Mouse (Mus musculus) kidney, adult 10 weeks (tissue): ENCODE data around the gene Txnrd3. TPM values are rescaled to one million over a fixed set of nuclear protein-coding genes. Genes with fewer than 3 reads are reported as not detected.

Source experiments
- polyA plus RNA-seq: library from polyadenylated mRNA; stranded (reverse); fragments of 350-450 nt; fragmentation: Illumina TruSeq; extraction: RNeasy Lipid Tissue Mini Kit (QIAGEN cat#74804); gene quantifications from one replicate; pipeline ENCODE4 v1.2.3, GENCODE M21; 2014; ENCODE audit warnings: low read depth, low replicate concordance

The Txnrd3 gene
- 20.2 TPM for polyA plus RNA-seq

GRCm38 (mm10) chr6:89643798-89644270, at the start of gene Txnrd3:
Txnrd3 (plus strand) TSS chr6:89643988.

GRCm38 (mm10) chr6:89595018-89595776, 48.6 kb upstream of the Txnrd3 start, which contains the start of gene Chchd6:
Chchd6 (minus strand) TSS chr6:89595652.

GRCm38 (mm10) chr6:89707240-89707639, 63.5 kb downstream of the Txnrd3 start, which contains the start of gene Vmn1r40:
Vmn1r40 (plus strand) TSS chr6:89707540.

Other genes with a start within 250 kb of the Txnrd3 start
- gene Chchd6, start 48.3 kb upstream of the Txnrd3 start, polyA plus RNA-seq, result 1.3 TPM
- gene Vmn1r40, start 63.6 kb downstream of the Txnrd3 start, polyA plus RNA-seq, result not detected
- gene Vmn1r41, start 96.8 kb downstream of the Txnrd3 start, polyA plus RNA-seq, result not detected
- gene Vmn1r42, start 232.4 kb downstream of the Txnrd3 start, polyA plus RNA-seq, result not detected
- not detected for gene Vmn1r43, start 232.4 kb downstream of the Txnrd3 start, polyA plus RNA-seq
- not detected for gene Vmn1r44, start 239.7 kb downstream of the Txnrd3 start, polyA plus RNA-seq